Mouse (Mus musculus) heart, adult 2 months (tissue): Measurements from ENCODE around the gene Vwa3b. TPM values are rescaled to one million over a fixed set of nuclear protein-coding genes. Genes with fewer than 3 reads are reported as not detected.

ENCODE experiments used
- DNase-seq, 2 experiments: peaks; one replicate each; pipeline ENCODE4 v3.0.0; 2021
- H3K27ac ChIP-seq: fragments of 200-600 bp; 2 replicates; pipeline ENCODE4 v1.8.1; 2022
- H3K27me3 ChIP-seq: fragments of 200-500 bp; 2 replicates; pipeline ENCODE4 v1.6.1; 2012; ENCODE audit warnings: mild to moderate bottlenecking, low read length, inconsistent platforms, mixed read lengths; ENCODE audit not compliant: control insufficient read depth, insufficient read depth
- H3K36me3 ChIP-seq: fragments of 200-500 bp; 2 replicates; pipeline ENCODE4 v1.6.1; 2012; ENCODE audit warnings: low read length, inconsistent platforms; ENCODE audit not compliant: control insufficient read depth, insufficient read depth
- H3K4me1 ChIP-seq: fragments of 200-500 bp; 2 replicates; pipeline ENCODE4 v1.6.1; 2011; ENCODE audit warnings: low read length; ENCODE audit not compliant: control insufficient read depth, insufficient read depth
- H3K4me3 ChIP-seq: fragments of 200-600 bp; 2 replicates; pipeline ENCODE4 v1.8.1; 2022
- H3K79me2 ChIP-seq: fragments of 200-500 bp; replicated peaks from 2 replicates; pipeline ENCODE4 v1.6.1; 2012; ENCODE audit warnings: mild to moderate bottlenecking, inconsistent platforms, low read length, moderate library complexity, mixed read lengths; ENCODE audit not compliant: control insufficient read depth, insufficient read depth
- H3K9ac ChIP-seq: fragments of 200-500 bp; 2 replicates; pipeline ENCODE4 v1.6.1; 2012; ENCODE audit warnings: low read depth, mild to moderate bottlenecking, control low read depth, inconsistent platforms, low read length, mixed read lengths
- CTCF ChIP-seq: fragments of 200-600 bp; IDR thresholded peaks from 2 replicates; pipeline ENCODE4 v1.8.1; 2022; ENCODE audit warnings: antibody characterized with exemption, mild to moderate bottlenecking, moderate library complexity
- EP300 ChIP-seq: fragments of 200-500 bp; IDR thresholded peaks from 2 replicates; pipeline ENCODE4 v1.6.1; 2011; ENCODE audit warnings: low read depth, low read length, control low read depth; ENCODE audit not compliant: insufficient read depth
- POLR2A ChIP-seq: fragments of 200-500 bp; IDR thresholded peaks from 2 replicates; pipeline ENCODE4 v1.6.1; 2011; ENCODE audit warnings: mild to moderate bottlenecking, low read depth, low read length, control low read depth; ENCODE audit not compliant: insufficient read depth
- WGBS: fragments of 180-500 bp; shearing (Covaris S2); methylation state at CpG from one replicate; pipeline ENCODE4 v1.1.7; 2018; 5-methylcytosine and 5-hydroxymethylcytosine counted together
- intact Hi-C: fragments of 180-260 bp; cut with DNase I; formaldehyde crosslinking; loops from one replicate; pipeline ENCODE4 v1.15.1; 2025
- polyA plus RNA-seq: library from polyadenylated mRNA; depleted of rRNA; stranded (reverse); fragments of >200 nt; gene quantifications from 2 replicates; pipeline ENCODE4 v1.2.3, GENCODE M21; 2012; rRNA removed
- total RNA-seq, 2 experiments: library from RNA; stranded (reverse); gene quantifications; 2 replicates each; pipeline ENCODE4 v1.2.3; 2021

Gene Vwa3b
- total and polyA plus RNA-seq, 3 experiments, result 0.13 to 1.0 (median 0.43) TPM

DNA sequence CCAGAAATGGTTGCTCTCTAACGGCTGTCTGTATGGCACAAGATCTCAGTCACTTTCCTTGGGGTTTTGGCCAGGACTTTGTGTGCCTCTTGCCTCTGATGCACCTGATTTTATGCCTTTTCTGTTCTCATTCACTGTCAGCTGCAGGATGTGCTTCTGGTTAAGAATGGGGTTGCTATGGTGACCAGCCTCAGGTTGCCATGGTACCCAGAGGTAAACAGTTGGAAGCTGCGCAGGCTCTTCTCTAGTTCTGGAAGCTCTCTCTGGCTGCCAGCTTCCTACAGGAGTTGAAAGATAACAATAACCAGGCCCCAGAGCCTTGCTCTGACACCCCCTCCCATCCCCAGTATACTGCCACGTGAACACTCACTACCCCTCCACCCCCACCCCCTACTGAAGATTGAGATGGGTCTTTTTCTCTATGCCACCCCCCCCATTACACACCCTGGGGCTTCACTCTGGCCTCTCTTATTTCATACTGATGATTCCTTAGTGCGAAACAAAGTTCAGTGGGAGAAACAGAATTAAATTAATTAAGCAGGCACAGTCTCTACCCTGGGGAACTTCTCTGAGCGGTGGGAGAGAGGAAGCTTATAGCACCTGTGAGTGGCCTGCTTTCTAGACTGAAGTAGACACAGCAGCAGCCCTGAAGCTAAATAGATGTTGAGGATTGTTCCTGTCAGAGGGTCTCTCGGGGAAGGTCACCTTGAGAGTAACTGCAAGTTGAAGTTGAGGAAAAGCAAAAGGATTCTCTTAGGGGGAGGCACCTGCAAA lies 193.9 kb downstream of the Vwa3b start:
- 49% methylated on average over 6 of the region's 6 CpGs for WGBS
- Histone ChIP-seq H3K4me1 (no peaks in the 10 kb centered on the region), H3K27ac (no peak overlapping the region), H3K27me3 (no peaks in the 10 kb centered on the region), H3K4me3 (no peak overlapping the region), H3K9ac (no peak overlapping the region), H3K79me2 (no peaks in the 10 kb centered on the region), H3K36me3 (no peaks in the 10 kb centered on the region)
- intact Hi-C loops, result no loop called here
- no peak for TF ChIP-seq EP300
- TF ChIP-seq CTCF, result no peak
- TF ChIP-seq POLR2A, result no peak
- no peak for DNase-seq

DNA sequence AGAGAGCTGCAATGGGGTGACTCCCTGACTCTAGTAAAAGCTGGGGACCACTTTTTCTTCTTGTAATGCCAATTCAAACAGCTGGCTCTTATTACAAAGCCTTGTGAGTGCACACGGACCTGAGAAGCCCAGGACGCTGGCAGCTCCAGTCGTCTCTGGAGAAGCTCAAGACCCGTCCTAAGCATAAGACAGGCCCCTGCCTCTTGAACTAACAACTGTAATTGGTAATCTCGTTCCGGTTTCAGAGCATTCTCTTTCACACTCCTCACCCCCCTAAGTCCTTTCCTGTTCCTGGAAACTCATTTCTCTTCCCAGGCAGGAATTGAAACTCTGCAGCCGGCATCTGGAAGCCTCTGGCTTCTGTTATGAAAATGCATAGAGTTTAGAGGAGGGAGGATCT lies 195.6 kb downstream of the Vwa3b start:
- no peak overlapping the region for H3K27ac ChIP-seq
- no peaks in the 10 kb centered on the region for H3K79me2 ChIP-seq
- no peaks in the 10 kb centered on the region for H3K4me1 ChIP-seq
- no peaks in the 10 kb centered on the region for H3K27me3 ChIP-seq
- 35% methylated on average over 7 of the region's 7 CpGs for WGBS
- no peak overlapping the region for H3K4me3 ChIP-seq
- intact Hi-C loops, result no loop called here
- no peaks in the 10 kb centered on the region for H3K36me3 ChIP-seq
- H3K9ac ChIP-seq, result no peak overlapping the region
- DNase-seq, result no peak
- no peak for TF ChIP-seq CTCF
- no peak for TF ChIP-seq EP300

DNA sequence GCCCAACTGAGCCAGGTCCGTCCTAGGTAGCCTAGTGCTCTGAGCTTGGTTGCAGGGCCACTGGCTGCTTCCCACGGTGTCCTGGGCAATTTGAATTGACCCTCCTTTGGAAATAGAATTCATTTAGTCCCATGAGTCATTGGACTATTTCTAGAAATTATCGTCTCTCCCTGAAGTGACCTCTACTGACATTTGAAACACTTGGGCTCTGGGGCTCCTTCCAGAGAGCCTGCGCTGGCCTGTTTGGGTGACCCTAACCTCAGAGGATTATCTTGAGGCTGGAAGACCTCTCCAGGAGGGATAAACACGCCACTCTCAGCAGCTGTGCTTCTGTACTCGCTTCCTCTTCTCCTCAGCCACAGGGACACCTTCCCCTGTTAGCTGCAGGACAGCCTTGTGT lies 204.0 kb downstream of the Vwa3b start:
- intact Hi-C loops, result no loop called here
- H3K9ac ChIP-seq, result no peak overlapping the region
- peak; percentile 24 to 34 for DNase-seq
- WGBS, result 48% methylated on average over 6 of the region's 6 CpGs
- TF ChIP-seq POLR2A (no peak), CTCF (no peak), EP300 (no peak)
- H3K27me3 ChIP-seq, result no peaks in the 10 kb centered on the region
- H3K36me3 ChIP-seq, result no peaks in the 10 kb centered on the region
- no peaks in the 10 kb centered on the region for H3K79me2 ChIP-seq
- peaks cover 1% of the 10 kb centered on the region; the same call in 1 of the 2 replicates for H3K4me1 ChIP-seq
- H3K4me3 ChIP-seq, result no peak overlapping the region
- peak overlapping the region; percentile 51 for H3K27ac ChIP-seq

DNA sequence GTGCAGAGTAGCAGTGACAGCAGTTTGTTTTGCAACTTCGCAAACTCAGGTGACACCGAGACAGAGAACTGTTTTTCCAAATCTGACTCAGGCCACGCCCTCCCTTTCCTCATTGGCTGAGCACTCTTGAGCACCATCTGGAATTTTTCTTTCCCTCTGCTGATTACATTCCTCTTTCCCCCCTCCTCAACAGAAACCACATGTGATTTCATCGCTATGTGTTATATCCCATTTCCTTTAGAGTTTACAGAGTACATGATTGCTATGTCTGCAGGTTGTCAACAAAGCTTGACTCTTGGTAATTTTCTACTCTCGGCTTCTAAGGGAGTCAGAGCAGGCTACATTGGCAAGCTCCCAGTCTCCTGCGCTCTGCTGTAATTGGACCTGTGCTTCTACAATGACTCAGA lies 204.9 kb downstream of the Vwa3b start:
- Histone ChIP-seq H3K9ac (no peak overlapping the region), H3K4me1 (peaks cover 1% of the 10 kb centered on the region; the same call in 1 of the 2 replicates), H3K27me3 (no peaks in the 10 kb centered on the region), H3K79me2 (no peaks in the 10 kb centered on the region), H3K27ac (peak overlapping the region; percentile 51), H3K36me3 (no peaks in the 10 kb centered on the region), H3K4me3 (no peak overlapping the region)
- DNase-seq, result peak; percentile 28 to 45
- WGBS, result 52% methylated on average over 6 of the region's 6 CpGs
- intact Hi-C loops, result no loop called here
- TF ChIP-seq POLR2A (no peak), EP300 (no peak), CTCF (no peak)

Other genes with a start within 250 kb of the Vwa3b start
- 10 to 100 TPM; 28.1 to 30.0 TPM for gene Tmem131, start 82.9 kb upstream of the Vwa3b start, total RNA-seq
- 13.0 and 17.0 TPM in 2 replicates for gene Tmem131, start 82.9 kb upstream of the Vwa3b start, polyA plus RNA-seq
- gene Cnga3, start 187.8 kb downstream of the Vwa3b start, total RNA-seq, result 1 to 10 TPM; 1.4 to 1.5 TPM
- gene Cnga3, start 187.8 kb downstream of the Vwa3b start, polyA plus RNA-seq, result 1.5 and 2.3 TPM in 2 replicates